Mouse (Mus musculus) forebrain, embryonic 11.5 days (tissue): ENCODE measurements at regions not wholly inside any gene's neighbourhood (a gene's known extent, or its start where the extent isn't known, plus 50 kb on each side); places are given as distances from the start of the nearest gene placed in this dataset.

Source experiments
- ATAC-seq: fragments of 200-750 bp; cut with Nextera tagmentation; replicated peaks from 2 replicates; pipeline ENCODE4 v1.8.0; 2017; ENCODE audit warnings: moderate TSS enrichment; ENCODE audit not compliant: low FRiP score
- DNase-seq: peaks from one replicate; pipeline ENCODE4 v3.0.0-alpha.2; 2017; ENCODE audit warnings: low spot score
- H3K27ac ChIP-seq: fragments of 300-500 bp; sonication (generic); 2 replicates; pipeline ENCODE4 v1.5.1; 2014; ENCODE audit warnings: low read depth, low read length
- H3K27me3 ChIP-seq: fragments of 300-500 bp; sonication (generic); 2 replicates; pipeline ENCODE4 v1.6.1; 2014; ENCODE audit warnings: mild to moderate bottlenecking, low read length, mixed read lengths; ENCODE audit not compliant: control insufficient read depth, insufficient read depth
- H3K36me3 ChIP-seq: fragments of 300-500 bp; sonication (generic); 2 replicates; pipeline ENCODE4 v1.6.1; 2014; ENCODE audit warnings: mild to moderate bottlenecking, low read length, moderate library complexity, mixed read lengths; ENCODE audit not compliant: control insufficient read depth, insufficient read depth
- H3K4me1 ChIP-seq: fragments of 300-500 bp; sonication (generic); replicated peaks from 2 replicates; pipeline ENCODE4 v1.6.1; 2014; ENCODE audit warnings: low read length, mixed read lengths; ENCODE audit not compliant: control insufficient read depth, insufficient read depth
- H3K4me2 ChIP-seq: fragments of 300-500 bp; sonication (generic); 2 replicates; pipeline ENCODE4 v1.6.1; 2014; ENCODE audit warnings: low read depth, mild to moderate bottlenecking, low read length, moderate library complexity, mixed read lengths; ENCODE audit not compliant: severe bottlenecking
- H3K4me3 ChIP-seq: fragments of 300-500 bp; sonication (generic); 2 replicates; pipeline ENCODE4 v1.5.1; 2014; ENCODE audit warnings: low read depth, low read length
- H3K9ac ChIP-seq: fragments of 300-500 bp; sonication (generic); 2 replicates; pipeline ENCODE4 v1.6.1; 2014; ENCODE audit warnings: low read length
- H3K9me3 ChIP-seq: fragments of 300-500 bp; sonication (generic); 2 replicates; pipeline ENCODE4 v1.6.1; 2016; ENCODE audit warnings: low read length, mixed read lengths; ENCODE audit not compliant: control insufficient read depth
- WGBS: fragments of 180-500 bp; shearing (Covaris S2); extraction: QIAGEN DNeasy Blood & Tissue Kit; methylation state at CpG from one replicate; pipeline ENCODE4 v1.1.7; 2014; 5-methylcytosine and 5-hydroxymethylcytosine counted together

DNA sequence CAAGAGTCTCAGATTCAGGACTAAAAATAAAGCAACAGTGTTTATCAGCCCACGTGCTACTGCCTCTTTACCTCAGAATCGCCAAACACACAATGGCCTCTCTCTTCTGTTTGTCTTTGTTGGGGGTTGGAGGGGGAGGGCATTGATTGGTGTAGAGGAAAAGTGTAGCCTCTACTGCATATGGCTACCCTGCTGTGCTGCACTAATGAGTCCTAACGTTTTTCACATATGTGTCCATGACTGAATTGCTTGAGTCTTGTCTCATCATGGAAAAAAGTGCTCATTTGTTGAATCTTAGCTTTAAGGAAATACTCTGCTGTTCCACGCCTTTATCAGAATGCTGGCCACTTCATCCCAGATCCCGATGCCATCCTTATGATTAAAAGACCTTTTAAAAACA is 459.7 kb upstream of the N6amt1 start:
- Histone ChIP-seq H3K4me1 (no peaks in the 10 kb centered on the region), H3K27ac (no peak overlapping the region), H3K9me3 (no peaks in the 10 kb centered on the region), H3K4me3 (no peak overlapping the region), H3K9ac (no peak overlapping the region), H3K4me2 (no peak overlapping the region), H3K27me3 (no peaks in the 10 kb centered on the region), H3K36me3 (no peaks in the 10 kb centered on the region)
- 63% methylated on average over 5 of the region's 5 CpGs for WGBS
- ATAC-seq (no peak), DNase-seq (no peak)

- ATAC-seq (no peak), DNase-seq (no peak)
- Histone ChIP-seq H3K4me3 (no peak overlapping the region), H3K9ac (no peak overlapping the region), H3K4me2 (no peak overlapping the region), H3K27ac (no peak overlapping the region), H3K4me1 (no peaks in the 10 kb centered on the region), H3K36me3 (no peaks in the 10 kb centered on the region), H3K27me3 (no peaks in the 10 kb centered on the region), H3K9me3 (no peaks in the 10 kb centered on the region)
- WGBS: 86% methylated on average over 5 of the region's 5 CpGs
Measured at GRCm38 (mm10) chr16:86888421-86888820, 465.6 kb upstream of the N6amt1 start.

DNA sequence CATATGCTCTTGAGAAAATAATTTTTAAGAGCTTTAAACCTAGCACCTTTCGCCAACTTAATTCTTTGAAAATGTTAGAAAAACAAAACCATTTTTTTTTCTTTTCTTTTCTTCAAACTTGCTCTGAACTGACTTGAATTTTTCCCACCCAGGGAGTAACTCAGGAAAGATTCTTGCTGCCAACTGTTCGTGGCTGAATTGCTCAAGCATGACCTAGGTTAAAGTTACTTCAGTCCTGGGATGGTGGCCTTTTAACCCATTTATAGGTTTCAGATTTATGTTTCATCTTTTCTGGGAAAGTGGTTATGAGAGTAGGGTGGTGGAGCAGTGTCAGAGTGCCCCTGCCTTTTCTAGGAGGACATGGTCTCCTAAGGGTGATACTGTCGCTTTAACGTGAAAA is 466.4 kb upstream of the N6amt1 start:
- H3K4me2 ChIP-seq: no peak overlapping the region
- H3K4me3 ChIP-seq: no peak overlapping the region
- H3K36me3 ChIP-seq: no peaks in the 10 kb centered on the region
- H3K9ac ChIP-seq: no peak overlapping the region
- H3K4me1 ChIP-seq: no peaks in the 10 kb centered on the region
- DNase-seq (no peak), ATAC-seq (no peak)
- no peaks in the 10 kb centered on the region for H3K9me3 ChIP-seq
- H3K27me3 ChIP-seq: no peaks in the 10 kb centered on the region
- WGBS: 77% methylated on average over 4 of the region's 4 CpGs
- H3K27ac ChIP-seq: no peak overlapping the region

DNA sequence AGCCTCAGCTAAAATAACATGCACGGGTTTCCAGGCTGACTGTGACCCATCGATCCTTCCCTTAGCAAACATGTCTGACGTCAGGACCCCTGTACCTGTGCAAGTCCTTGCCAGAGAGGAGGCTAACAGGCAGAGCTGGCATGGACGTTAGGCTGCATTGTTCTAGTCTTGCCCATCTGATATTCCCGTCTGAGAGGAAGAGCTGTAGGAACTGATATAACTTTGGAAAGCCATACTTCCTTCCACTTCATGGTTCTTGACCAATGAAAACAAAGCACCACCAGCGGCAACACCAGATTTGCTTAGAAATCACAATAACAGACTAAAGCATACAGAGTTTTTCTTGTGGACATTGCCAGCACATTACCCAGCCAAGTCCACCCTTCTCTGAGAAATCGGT is 470.1 kb upstream of the N6amt1 start:
- no peak for DNase-seq
- Histone ChIP-seq H3K27me3 (no peaks in the 10 kb centered on the region), H3K9me3 (no peaks in the 10 kb centered on the region), H3K36me3 (no peaks in the 10 kb centered on the region), H3K4me3 (no peak overlapping the region), H3K4me1 (no peaks in the 10 kb centered on the region), H3K27ac (no peak overlapping the region), H3K4me2 (no peak overlapping the region), H3K9ac (no peak overlapping the region)
- ATAC-seq: no peak
- 85% methylated on average over 7 of the region's 7 CpGs for WGBS

DNA sequence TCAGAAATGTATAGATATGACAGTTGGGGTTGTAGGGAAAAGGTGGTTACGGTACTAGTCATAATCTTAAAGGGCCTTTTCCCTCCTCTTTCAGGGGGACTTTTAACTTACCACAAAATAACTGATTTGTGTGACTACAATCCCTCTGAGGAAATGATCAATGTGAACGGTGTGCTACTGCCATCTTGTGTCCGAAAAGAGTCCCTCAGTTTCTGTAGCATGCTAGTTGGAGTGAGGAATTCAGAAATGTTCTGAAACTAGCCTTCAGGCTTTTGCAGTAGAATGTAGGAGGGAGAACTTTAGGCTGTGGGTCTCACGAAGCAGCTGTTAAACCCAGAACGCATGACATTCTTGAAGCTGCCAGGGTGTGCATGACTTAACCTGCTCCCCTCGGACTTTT is 471.5 kb upstream of the N6amt1 start:
- no peak overlapping the region for H3K27ac ChIP-seq
- H3K4me1 ChIP-seq: no peaks in the 10 kb centered on the region
- no peaks in the 10 kb centered on the region for H3K36me3 ChIP-seq
- ATAC-seq: 0 out of 2 replicates have a peak, but pooled peaks have one; percentile 42
- WGBS: 33% methylated on average over 6 of the region's 6 CpGs
- H3K9ac ChIP-seq: no peak overlapping the region
- DNase-seq: peak; percentile 60
- no peak overlapping the region for H3K4me3 ChIP-seq
- H3K4me2 ChIP-seq: no peak overlapping the region
- no peaks in the 10 kb centered on the region for H3K27me3 ChIP-seq
- no peaks in the 10 kb centered on the region for H3K9me3 ChIP-seq

GRCm38 (mm10) chr16:86881583-86881982 is 472.4 kb upstream of the N6amt1 start:
- WGBS: 91% methylated on average over 5 of the region's 5 CpGs
- Histone ChIP-seq H3K4me1 (no peaks in the 10 kb centered on the region), H3K27me3 (no peaks in the 10 kb centered on the region), H3K9ac (no peak overlapping the region), H3K9me3 (no peaks in the 10 kb centered on the region), H3K4me2 (no peak overlapping the region), H3K4me3 (no peak overlapping the region), H3K27ac (no peak overlapping the region), H3K36me3 (no peaks in the 10 kb centered on the region)
- ATAC-seq: no peak
- DNase-seq: no peak

DNA sequence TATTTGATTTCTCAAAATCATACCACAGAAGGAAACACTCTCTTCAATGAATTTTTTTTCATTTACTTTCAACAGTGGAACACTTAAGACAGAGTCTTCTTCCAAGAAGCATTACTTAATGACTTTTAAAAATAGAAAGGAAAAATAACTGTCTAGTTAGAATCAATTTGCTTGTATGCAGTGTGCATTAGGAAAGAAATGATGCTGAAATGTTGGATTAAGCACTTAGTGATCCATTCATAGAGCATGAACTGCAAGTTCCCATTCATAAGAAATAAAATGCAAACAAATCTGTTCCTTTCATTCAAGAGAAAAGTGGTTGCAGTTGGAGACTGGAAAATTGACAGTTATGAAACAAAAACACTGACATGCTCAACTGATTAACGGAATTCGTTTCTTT is 493.2 kb upstream of the N6amt1 start:
- Histone ChIP-seq H3K4me2 (no peak overlapping the region), H3K4me3 (no peak overlapping the region), H3K27ac (no peak overlapping the region), H3K36me3 (no peaks in the 10 kb centered on the region), H3K27me3 (no peaks in the 10 kb centered on the region), H3K4me1 (no peaks in the 10 kb centered on the region), H3K9me3 (no peaks in the 10 kb centered on the region), H3K9ac (no peak overlapping the region)
- 88% methylated on average over 2 of the region's 2 CpGs for WGBS
- DNase-seq (no peak), ATAC-seq (no peak)

- Histone ChIP-seq H3K27me3 (no peaks in the 10 kb centered on the region), H3K4me1 (no peaks in the 10 kb centered on the region), H3K9ac (no peak overlapping the region), H3K4me2 (no peak overlapping the region), H3K27ac (no peak overlapping the region), H3K9me3 (no peaks in the 10 kb centered on the region), H3K36me3 (no peaks in the 10 kb centered on the region), H3K4me3 (no peak overlapping the region)
- DNase-seq (no peak), ATAC-seq (no peak)
- WGBS: 54% methylated on average over 2 of the region's 2 CpGs
Measured at GRCm38 (mm10) chr16:86855891-86856290, 498.1 kb upstream of the N6amt1 start.

GRCm38 (mm10) chr16:86855312-86855711 is 498.7 kb upstream of the N6amt1 start:
- ATAC-seq: no peak
- H3K9me3 ChIP-seq: no peaks in the 10 kb centered on the region
- WGBS: 78% methylated on average over 4 of the region's 4 CpGs

More at GRCm38 (mm10) chr16:86855312-86855711, 498.7 kb upstream of the N6amt1 start:
- H3K27me3 ChIP-seq: no peaks in the 10 kb centered on the region
- no peaks in the 10 kb centered on the region for H3K4me1 ChIP-seq
- H3K4me2 ChIP-seq: no peak overlapping the region
- no peak overlapping the region for H3K4me3 ChIP-seq
- no peak overlapping the region for H3K9ac ChIP-seq
- no peak for DNase-seq
- H3K27ac ChIP-seq: no peak overlapping the region
- H3K36me3 ChIP-seq: no peaks in the 10 kb centered on the region
